Mouse (Mus musculus) embryonic stem cell, embryonic (primary cell): ENCODE results near the gene Baz2a.
"Not testable (repeated sequence)": the region's sequence is repeated elsewhere in the genome, so short reads cannot be mapped to it uniquely, and the experiment has no call there.

Source experiments
- CTCF ChIA-PET, 4 experiments: fragments of 300-600 bp in 2 of 4; fragments of 350-600 bp in 2 of 4; sonication (Branson Sonifier 250); formaldehyde crosslinking; loops; one replicate each; lab custom pipeline; 2022; ENCODE audit warnings: inconsistent platforms in 2 of 4; lab: Charles Lee
- POLR2A ChIA-PET, 4 experiments: fragments of 300-600 bp in 2 of 4; fragments of 350-600 bp in 2 of 4; sonication (Branson Sonifier 250); formaldehyde crosslinking; loops; one replicate each; lab custom pipeline; 2022; ENCODE audit warnings: antibody characterized with exemption in 4 of 4, inconsistent platforms in 1 of 4; lab: Charles Lee

Gene Baz2a

GRCm38 (mm10) chr10:128062221-128062989 lies 29.0 kb upstream of the Baz2a start:
- CTCF ChIA-PET = interaction anchor here in 1 of 4 experiments (0.6 kb wide), 1 partner anchor 78 kb away, joined by 3 read pairs; no protein-coding TSS in a partner anchor
- POLR2A ChIA-PET = interaction anchor here (0.6 to 9.5 kb wide), 26 partner anchors 8 to 561 kb away, joined by 3 to 109 read pairs (median 11); partner anchors contain the start of genes Atp5b (in 2 of the 4), Naca (in 2 of the 4), Baz2a (in 1 of the 4) and Gls2 (in 1 of the 4)

DNA sequence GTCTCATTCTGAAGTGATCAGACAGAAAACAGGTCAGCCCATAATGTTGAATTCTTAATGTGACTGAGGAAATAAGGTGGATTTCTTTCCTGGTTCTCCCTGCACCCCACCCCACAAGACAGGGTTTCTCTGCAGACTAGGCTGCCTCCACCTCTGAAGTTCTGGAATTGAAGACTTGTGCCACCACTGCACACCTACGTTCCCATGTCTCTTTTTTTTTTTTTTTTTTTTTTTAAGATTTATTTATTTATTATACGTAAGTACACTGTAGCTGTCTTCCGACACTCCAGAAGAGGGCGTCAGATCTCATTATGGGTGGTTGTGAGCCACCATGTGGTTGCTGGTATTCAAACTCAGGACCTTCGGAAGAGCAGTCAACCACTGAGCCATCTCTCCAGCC lies 25.3 kb upstream of the Baz2a start:
- CTCF ChIA-PET = interaction anchor here in 3 of 4 experiments (0.6 to 0.7 kb wide), 6 partner anchors 31 to 434 kb away, joined by 3 to 7 read pairs (median 4); partner anchors contain the start of gene Pan2 (in 1 of the 3)
- POLR2A ChIA-PET = interaction anchor here in 3 of 4 experiments (0.6 to 9.5 kb wide), 17 partner anchors 8 to 925 kb away, joined by 3 to 109 read pairs (median 5); partner anchors contain the start of genes Atp5b (in 3 of the 3) and Naca (in 1 of the 3)

DNA sequence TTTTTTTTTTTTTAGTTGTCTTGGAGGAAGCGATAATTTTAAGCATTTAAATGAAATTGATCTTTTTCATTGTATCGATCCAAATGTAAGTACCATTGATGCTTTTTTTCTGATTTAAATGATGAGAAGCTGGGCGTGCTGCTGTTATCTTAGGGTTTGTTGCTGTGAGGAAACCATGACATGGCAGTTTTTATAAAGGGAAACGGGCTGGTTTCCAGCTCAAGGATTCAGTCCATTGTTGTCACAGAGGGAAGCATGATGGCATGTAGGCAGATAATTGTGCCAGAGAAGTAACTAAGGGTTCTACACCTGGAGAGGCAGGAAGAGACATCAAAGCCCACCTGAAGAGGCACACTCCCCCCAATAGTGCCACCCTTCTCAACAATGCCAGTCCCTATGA lies 22.2 kb upstream of the Baz2a start:
- ChIA-PET POLR2A (interaction anchor here (0.6 to 11.8 kb wide), 31 partner anchors 8 to 401 kb away, joined by 3 to 302 read pairs (median 5); partner anchors contain the start of genes Atp5b (in 3 of the 4), Baz2a (in 2 of the 4), Naca (in 2 of the 4) and Gls2 (in 1 of the 4)), CTCF (interaction anchor here (0.6 to 1.3 kb wide), 6 partner anchors 21 to 600 kb away, joined by 3 to 7 read pairs (median 3); partner anchors contain the start of gene Baz2a (in 1 of the 4))

DNA sequence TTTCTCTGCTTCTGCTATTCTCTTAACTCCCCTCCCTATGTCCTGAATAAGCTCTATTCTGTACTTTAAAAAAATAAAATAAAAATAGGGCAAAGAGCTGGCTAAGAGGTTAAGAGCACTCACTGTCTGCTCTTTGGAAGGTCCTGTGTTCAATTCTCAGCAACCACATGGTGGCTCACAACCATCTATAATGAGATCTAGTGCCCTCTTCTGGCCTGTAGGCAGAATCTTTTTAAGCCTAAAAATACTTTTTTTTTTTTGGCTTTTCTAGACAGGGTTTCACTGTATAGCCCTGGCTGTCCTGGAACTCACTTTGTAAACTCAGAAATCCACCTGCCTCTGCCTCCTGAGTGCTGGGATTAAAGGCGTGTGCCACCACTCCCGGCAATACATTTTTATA lies 20.9 kb upstream of the Baz2a start:
- ChIA-PET CTCF (interaction anchor here (0.6 to 1.3 kb wide), 4 partner anchors 9 to 402 kb away, joined by 3 to 7 read pairs (median 4); partner anchors contain the start of genes Baz2a (in 2 of the 4) and Nab2 (in 1 of the 4)), POLR2A (interaction anchor here in 2 of 4 experiments (0.6 to 11.8 kb wide), 19 partner anchors 8 to 220 kb away, joined by 3 to 302 read pairs (median 7); partner anchors contain the start of genes Atp5b (in 2 of the 2), Baz2a (in 1 of the 2) and Naca (in 1 of the 2))

DNA sequence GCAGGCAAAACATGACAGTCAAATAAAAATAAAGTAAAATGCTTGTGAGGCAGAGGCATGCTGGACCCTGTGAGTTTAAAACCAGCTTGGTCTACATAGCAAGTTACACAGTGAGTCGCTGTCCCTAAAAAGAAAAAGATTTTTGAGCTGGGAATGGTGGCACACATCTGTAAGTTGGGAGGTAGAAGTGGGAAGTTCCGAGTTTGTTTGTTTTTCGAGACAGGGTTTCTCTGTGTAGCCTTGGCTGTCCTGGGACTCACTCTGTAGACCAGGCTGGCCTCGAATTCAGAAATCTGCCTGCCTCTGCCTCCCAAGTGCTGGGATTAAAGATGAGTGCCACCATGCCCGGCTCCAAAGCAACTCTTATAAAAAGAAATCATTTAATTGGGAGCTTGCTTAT lies 13.1 kb upstream of the Baz2a start:
- CTCF ChIA-PET = interaction anchor here (0.7 to 2.3 kb wide), 5 partner anchors 13 to 205 kb away, joined by 3 to 9 read pairs (median 3); partner anchors contain the start of gene Baz2a (in 2 of the 4)

DNA sequence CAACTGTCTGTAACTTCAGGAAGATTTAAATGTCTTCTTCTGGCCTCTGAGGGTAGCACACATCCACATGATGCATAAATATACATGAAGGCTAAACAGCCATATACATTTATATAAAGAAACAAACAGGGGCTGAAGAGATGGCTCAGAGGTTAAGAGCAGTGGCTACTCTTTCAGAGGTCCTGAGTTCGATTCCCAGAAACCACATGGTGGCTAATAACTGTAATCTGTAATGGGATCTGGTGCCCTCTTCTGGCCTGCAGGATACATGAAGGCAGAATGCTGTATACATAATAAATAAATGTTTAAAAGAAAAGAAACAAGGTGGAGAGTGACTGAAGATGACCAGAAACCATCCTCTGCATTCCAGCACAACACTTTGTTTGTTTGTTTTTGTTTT lies 10.9 kb upstream of the Baz2a start:
- CTCF ChIA-PET = no interaction called here
- POLR2A ChIA-PET = interaction anchor here in 2 of 4 experiments (1.1 to 7.9 kb wide), 2 partner anchors 17 to 36 kb away, joined by 3 to 206 read pairs; partner anchors contain the start of gene Baz2a (in 1 of the 2)

More for the DNA sequence above, 13.1 kb upstream of the Baz2a start:
- POLR2A ChIA-PET = interaction anchor here (0.9 to 11.8 kb wide), 33 partner anchors 8 to 206 kb away, joined by 3 to 302 read pairs (median 5); partner anchors contain the start of genes Baz2a (in 2 of the 4), Gls2 (in 2 of the 4), Naca (in 2 of the 4) and Atp5b (in 1 of the 4)

DNA sequence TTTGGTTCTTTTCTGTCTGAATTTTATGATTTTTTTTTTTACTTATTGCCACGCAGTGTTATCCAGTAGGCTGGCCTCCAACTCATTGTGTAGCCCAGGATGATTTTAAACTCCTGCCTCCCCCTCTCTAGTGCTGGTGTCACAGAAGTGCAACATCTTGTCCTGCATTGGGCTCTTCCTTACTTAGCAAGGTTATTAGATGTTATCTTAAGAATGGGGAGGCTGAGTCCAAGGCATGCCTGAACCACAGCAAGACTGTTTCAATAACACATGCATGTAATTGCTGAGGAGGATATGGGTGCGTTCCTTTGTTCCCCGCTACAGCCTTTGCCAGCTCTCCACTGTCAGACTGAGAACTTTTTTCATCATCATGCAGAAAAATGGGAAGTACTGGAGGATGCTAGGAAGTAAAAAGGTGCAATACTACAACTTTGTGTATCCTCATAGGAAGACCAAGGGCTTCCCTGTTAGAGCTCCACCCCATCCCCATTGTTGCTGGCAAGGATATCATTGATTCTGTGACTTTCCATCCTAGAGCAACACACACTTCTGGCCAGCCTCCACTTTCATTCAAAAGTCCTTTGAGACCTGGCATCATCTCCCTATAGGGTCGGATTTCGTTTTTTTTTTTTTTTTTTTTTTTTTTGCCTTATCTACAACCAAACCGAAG lies 9.4 kb upstream of the Baz2a start:
- ChIA-PET POLR2A (interaction anchor here in 3 of 4 experiments (0.7 to 17.8 kb wide), 25 partner anchors 8 to 443 kb away, joined by 3 to 302 read pairs (median 7); partner anchors contain the start of genes Baz2a (in 3 of the 3), Gls2 (in 2 of the 3), Esyt1 (in 1 of the 3) and Naca (in 1 of the 3)), CTCF (interaction anchor here in 3 of 4 experiments (0.7 to 1.9 kb wide), 3 partner anchors 119 to 406 kb away, joined by 6 to 11 read pairs (median 6); no protein-coding TSS in a partner anchor)

- CTCF ChIA-PET = interaction anchor here in 3 of 4 experiments (0.7 to 1.9 kb wide), 5 partner anchors 9 to 406 kb away, joined by 3 to 11 read pairs (median 4); partner anchors contain the start of gene Baz2a (in 1 of the 3)
- POLR2A ChIA-PET = interaction anchor here (0.5 to 17.8 kb wide), 117 partner anchors 8 to 792 kb away, joined by 3 to 302 read pairs (median 5); partner anchors contain the start of genes Baz2a (in 3 of the 4), Prim1 (in 3 of the 4), Cnpy2 (in 2 of the 4) and Gls2 (in 2 of the 4)
Measured at GRCm38 (mm10) chr10:128082477-128082808, 8.9 kb upstream of the Baz2a start.

DNA sequence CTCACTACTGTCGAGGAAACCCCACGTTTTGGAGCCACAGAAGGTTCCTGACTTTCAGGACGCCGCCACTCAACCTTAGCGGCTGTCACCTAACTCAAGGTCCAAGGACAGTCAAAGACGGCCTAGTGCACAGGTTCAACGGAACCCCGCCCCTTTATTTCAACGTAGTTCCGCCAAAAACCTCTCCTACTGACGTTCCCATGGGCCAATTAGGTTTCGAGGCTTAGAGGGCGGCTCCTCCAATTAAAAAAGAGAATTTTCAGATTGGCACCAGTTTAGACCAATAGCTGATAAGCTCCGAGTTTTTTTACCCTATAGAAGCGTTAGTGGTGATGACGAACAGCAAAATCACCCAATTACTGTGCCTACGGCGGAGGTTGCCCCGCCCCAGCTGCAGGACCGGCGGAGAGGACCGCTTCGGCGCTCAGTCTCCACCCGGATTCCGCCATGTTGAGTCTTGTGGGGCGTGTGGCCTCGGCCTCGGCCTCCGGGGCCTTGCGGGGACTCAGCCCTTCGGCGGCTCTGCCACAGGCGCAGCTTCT lies 8.4 kb upstream of the Baz2a start, which contains the start of gene Atp5b:
Gene Atp5b, plus strand, starts transcription at position 394 of the 542 bp plus-strand sequence.
- ChIA-PET POLR2A (interaction anchor here (0.5 to 17.8 kb wide), 136 partner anchors 9 to 792 kb away, joined by 3 to 302 read pairs (median 5); partner anchors contain the start of genes Baz2a (in 3 of the 4), Naca (in 3 of the 4), Prim1 (in 3 of the 4) and Cnpy2 (in 2 of the 4)), CTCF (interaction anchor here in 2 of 4 experiments (0.5 to 1.9 kb wide), 6 partner anchors 8 to 734 kb away, joined by 3 to 6 read pairs (median 4); partner anchors contain the start of gene Baz2a (in 1 of the 2))

- POLR2A ChIA-PET = interaction anchor here (0.5 to 17.8 kb wide), 113 partner anchors 9 to 793 kb away, joined by 3 to 302 read pairs (median 5); partner anchors contain the start of genes Baz2a (in 3 of the 4), Naca (in 3 of the 4), Cnpy2 (in 2 of the 4) and Gls2 (in 2 of the 4)
- CTCF ChIA-PET = interaction anchor here in 1 of 4 experiments (1.1 to 1.9 kb wide), 3 partner anchors 8 to 275 kb away, joined by 4 to 6 read pairs (median 6); no protein-coding TSS in a partner anchor
Measured at GRCm38 (mm10) chr10:128083688-128084087, 7.7 kb upstream of the Baz2a start.

DNA sequence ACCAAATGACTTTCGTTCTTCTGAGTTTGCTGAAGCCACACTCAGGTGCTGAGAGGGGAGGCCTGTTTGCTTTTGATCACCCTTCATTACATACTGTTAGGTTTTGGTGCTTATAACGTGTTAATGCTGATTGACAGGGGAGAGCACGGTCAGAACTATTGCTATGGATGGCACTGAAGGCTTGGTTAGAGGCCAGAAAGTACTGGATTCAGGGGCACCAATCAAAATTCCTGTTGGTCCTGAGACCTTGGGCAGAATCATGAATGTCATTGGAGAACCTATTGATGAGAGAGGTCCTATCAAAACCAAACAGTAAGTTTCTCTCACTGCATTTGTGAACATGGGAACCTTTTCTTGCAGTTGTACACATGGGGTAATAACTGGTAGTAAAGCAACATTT lies 7.2 kb upstream of the Baz2a start:
- CTCF ChIA-PET = interaction anchor here in 1 of 4 experiments (1.9 kb wide), 1 partner anchor 274 kb away, joined by 6 read pairs; no protein-coding TSS in a partner anchor
- POLR2A ChIA-PET = interaction anchor here (0.6 to 17.8 kb wide), 65 partner anchors 8 to 794 kb away, joined by 3 to 302 read pairs (median 7); partner anchors contain the start of genes Baz2a (in 3 of the 4), Naca (in 2 of the 4), Esyt1 (in 1 of the 4) and Gls2 (in 1 of the 4)

- ChIA-PET CTCF (interaction anchor here in 2 of 4 experiments (0.9 to 1.0 kb wide), 2 partner anchors 11 to 90 kb away, joined by 3 to 4 read pairs; no protein-coding TSS in a partner anchor), POLR2A (interaction anchor here (0.6 to 17.8 kb wide), 22 partner anchors 8 to 412 kb away, joined by 3 to 302 read pairs (median 4); partner anchors contain the start of genes Naca (in 2 of the 4), Baz2a (in 1 of the 4) and Myl6b (in 1 of the 4))
Measured at GRCm38 (mm10) chr10:128086391-128086790, 5.0 kb upstream of the Baz2a start.

- CTCF ChIA-PET = not testable (repeated sequence)
- POLR2A ChIA-PET = interaction anchor here in 3 of 4 experiments (0.7 to 17.8 kb wide), 17 partner anchors 11 to 139 kb away, joined by 3 to 302 read pairs (median 4); partner anchors contain the start of genes Naca (in 2 of the 3), Baz2a (in 1 of the 3) and Prim1 (in 1 of the 3)
Measured at GRCm38 (mm10) chr10:128087216-128087615, 4.2 kb upstream of the Baz2a start.

DNA sequence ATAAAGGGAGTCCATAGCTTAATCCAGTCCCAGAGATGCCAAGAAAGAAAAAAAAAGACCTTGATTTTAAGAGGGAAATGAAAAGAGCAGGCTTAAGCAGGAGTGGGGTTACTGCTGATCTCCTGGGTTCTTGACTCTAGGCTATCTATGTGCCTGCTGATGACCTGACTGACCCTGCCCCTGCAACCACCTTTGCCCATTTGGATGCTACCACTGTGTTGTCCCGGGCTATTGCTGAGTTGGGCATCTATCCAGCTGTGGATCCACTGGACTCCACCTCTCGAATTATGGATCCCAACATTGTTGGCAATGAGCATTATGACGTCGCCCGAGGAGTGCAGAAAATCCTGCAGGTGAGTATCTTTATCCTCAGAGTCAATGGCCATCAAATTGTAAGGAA lies 3.2 kb upstream of the Baz2a start:
- ChIA-PET POLR2A (interaction anchor here in 3 of 4 experiments (0.6 to 17.8 kb wide), 13 partner anchors 9 to 88 kb away, joined by 3 to 302 read pairs (median 4); partner anchors contain the start of genes Naca (in 2 of the 3), Baz2a (in 1 of the 3) and Prim1 (in 1 of the 3)), CTCF (no interaction called here)

DNA sequence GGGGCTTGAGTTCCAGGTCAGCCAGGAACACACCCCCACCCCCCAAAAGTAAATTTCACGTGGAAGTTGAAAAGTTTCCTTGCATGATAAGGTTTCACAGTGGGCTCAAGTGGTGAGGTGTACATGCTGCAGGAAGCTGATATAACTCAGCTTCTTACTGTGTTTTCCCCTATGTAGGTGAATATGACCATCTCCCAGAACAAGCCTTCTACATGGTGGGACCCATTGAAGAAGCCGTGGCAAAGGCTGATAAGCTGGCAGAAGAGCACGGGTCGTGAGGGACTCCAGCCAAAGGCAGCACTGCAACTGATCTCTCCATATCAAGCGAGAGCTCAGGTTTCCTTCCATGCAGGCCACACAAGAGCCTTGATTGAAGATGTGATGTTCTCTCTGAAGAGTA lies 1.5 kb upstream of the Baz2a start:
- ChIA-PET CTCF (interaction anchor here (0.6 to 4.5 kb wide), 15 partner anchors 13 to 532 kb away, joined by 3 to 66 read pairs (median 6); no protein-coding TSS in a partner anchor), POLR2A (interaction anchor here (0.6 to 17.8 kb wide), 45 partner anchors 5 to 458 kb away, joined by 3 to 302 read pairs (median 9); partner anchors contain the start of genes Naca (in 3 of the 4), Gls2 (in 2 of the 4), Rbms2 (in 2 of the 4) and Atp5b (in 1 of the 4))
